Mouse (Mus musculus): ENCODE measurements around the gene Ampd2. TPM values are rescaled to one million over a fixed set of nuclear protein-coding genes. Genes with fewer than 3 reads are reported as not detected.

Ampd2 gene
- total and polyA plus RNA-seq, 3 experiments, result 28.3 to 85.9 (median 55.8) TPM

DNA sequence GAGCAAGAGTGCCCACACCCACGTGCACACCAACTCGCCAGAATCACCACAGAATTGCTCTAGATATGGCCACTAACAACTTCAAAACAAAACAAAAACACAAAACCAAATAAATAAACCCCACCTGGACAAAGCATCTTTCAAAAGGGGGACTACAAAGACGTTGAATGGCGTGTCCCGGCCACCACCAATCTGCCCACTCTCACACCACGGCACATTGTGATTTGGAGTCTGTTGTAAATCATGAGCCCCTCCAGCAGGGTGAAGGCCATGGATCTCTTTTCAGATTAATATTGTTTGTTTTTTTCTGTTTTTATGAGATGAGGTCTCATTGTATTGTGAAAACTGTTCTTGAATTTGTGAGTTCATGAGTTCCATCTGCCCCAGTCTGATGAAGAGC, 15.6 kb upstream of the Ampd2 start:
- peaks cover 10 to 61% of the 10 kb centered on the region in 2 experiments for H3K36me3 ChIP-seq (replicated peaks in 1 of 2; ENCODE audit: control insufficient read depth in 1 of 2, insufficient read depth in 1 of 2, low read length in 1 of 2)
- no peaks in the 10 kb centered on the region for H3K79me2 ChIP-seq (replicated peaks; ENCODE audit: control insufficient read depth, extremely low read depth, insufficient read depth, poor library complexity, severe bottlenecking)
- no peaks in the 10 kb centered on the region for H3K27me3 ChIP-seq (replicated peaks)
- H3K9me3 ChIP-seq (replicated peaks; ENCODE audit: low read length), result no peaks in the 10 kb centered on the region
- no peak overlapping the region for H3K27ac ChIP-seq (ENCODE audit: insufficient read depth, low read depth)
- no peak for DNase-seq (ENCODE audit: extremely low read depth)
- H3K4me3 ChIP-seq (replicated peaks in 1 of 3; ENCODE audit: low read depth in 2 of 3, low read length in 2 of 3, poor library complexity in 1 of 3), result no peak overlapping the region
- H3K4me2 ChIP-seq (ENCODE audit: insufficient read depth, low read depth, poor library complexity, severe bottlenecking), result no peak overlapping the region
- in situ Hi-C loops (cut with MboI; ENCODE audit: low pct_ligation_motif_present, low pct_unique_long_range_greater_than_20kb, low sequenced_read_pairs) (no loop called here), dilution Hi-C loops (cut with MboI; ENCODE audit: extremely low pct_ligation_motif_present, extremely low pct_unique_long_range_greater_than_20kb, low sequenced_read_pairs) (no loop called here)
- no peak overlapping the region for H3K9ac ChIP-seq (ENCODE audit: insufficient read depth, low read depth)
- TF ChIP-seq MAZ (IDR thresholded peaks at IDR 0.05; ENCODE audit: low read depth, low read length) (no peak), CTCF (conservative IDR thresholded peaks at IDR 0.05 in 1 of 2, IDR thresholded peaks at IDR 0.05 in 1 of 2; ENCODE audit: low read depth in 2 of 2, low read length in 2 of 2) (no peak), NRF1 (IDR thresholded peaks at IDR 0.05; ENCODE audit: low read depth, low read length) (no peak), ZC3H11A (IDR thresholded peaks at IDR 0.05; ENCODE audit: low read depth, low read length) (no peak), MEF2A (IDR thresholded peaks at IDR 0.05; ENCODE audit: borderline replicate concordance, low read depth, low read length) (no peak)
- H3K4me1 ChIP-seq (ENCODE audit: control insufficient read depth in 1 of 2, insufficient read depth in 2 of 2), result no peaks in the 10 kb centered on the region

DNA sequence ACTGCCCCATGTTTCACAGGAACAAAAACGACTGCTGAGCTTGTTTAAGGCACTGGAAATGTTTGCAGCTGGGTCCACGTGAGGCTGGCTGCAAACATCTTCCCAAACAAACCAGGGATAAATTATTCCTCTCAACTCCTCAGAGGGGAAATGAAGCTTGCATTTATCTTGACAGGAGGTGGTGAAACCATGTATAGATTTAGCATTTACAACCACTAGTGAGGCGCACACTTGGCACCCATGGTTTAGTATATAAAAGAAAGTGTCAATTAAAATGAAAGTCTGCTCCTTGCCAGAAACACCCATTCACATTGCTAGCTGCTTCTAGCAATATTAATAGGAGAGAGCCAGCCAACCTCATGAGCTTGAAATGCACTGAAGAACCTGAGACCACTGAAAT, 15.1 kb upstream of the Ampd2 start:
- Histone ChIP-seq H3K27me3 (replicated peaks) (no peaks in the 10 kb centered on the region), H3K79me2 (replicated peaks; ENCODE audit: control insufficient read depth, extremely low read depth, insufficient read depth, poor library complexity, severe bottlenecking) (no peaks in the 10 kb centered on the region), H3K36me3 (replicated peaks in 1 of 2; ENCODE audit: control insufficient read depth in 1 of 2, insufficient read depth in 1 of 2, low read length in 1 of 2) (peaks cover 10 to 61% of the 10 kb centered on the region in 2 experiments), H3K9ac (ENCODE audit: insufficient read depth, low read depth) (no peak overlapping the region), H3K4me1 (ENCODE audit: control insufficient read depth in 1 of 2, insufficient read depth in 2 of 2) (peaks cover 0 to 4% of the 10 kb centered on the region in 2 experiments; a peak in 1 of 4 replicates), H3K4me3 (replicated peaks in 1 of 3; ENCODE audit: low read depth in 2 of 3, low read length in 2 of 3, poor library complexity in 1 of 3) (no peak overlapping the region), H3K27ac (ENCODE audit: insufficient read depth, low read depth) (no peak overlapping the region), H3K4me2 (ENCODE audit: insufficient read depth, low read depth, poor library complexity, severe bottlenecking) (no peak overlapping the region), H3K9me3 (replicated peaks; ENCODE audit: low read length) (no peaks in the 10 kb centered on the region)
- in situ Hi-C loops (cut with MboI; ENCODE audit: low pct_ligation_motif_present, low pct_unique_long_range_greater_than_20kb, low sequenced_read_pairs) (no loop called here), dilution Hi-C loops (cut with MboI; ENCODE audit: extremely low pct_ligation_motif_present, extremely low pct_unique_long_range_greater_than_20kb, low sequenced_read_pairs) (no loop called here)
- DNase-seq (ENCODE audit: extremely low read depth), result no peak
- TF ChIP-seq IRF4 (IDR thresholded peaks at IDR 0.05; ENCODE audit: low read depth, low read length) (no peak), MEF2A (IDR thresholded peaks at IDR 0.05; ENCODE audit: borderline replicate concordance, low read depth, low read length) (no peak), POLR2AphosphoS2 (IDR thresholded peaks at IDR 0.05; ENCODE audit: low read depth, low read length) (no peak), CHD1 (IDR thresholded peaks at IDR 0.05; ENCODE audit: low read depth, low read length) (no peak), JUN (IDR thresholded peaks at IDR 0.05; ENCODE audit: insufficient read depth, low read depth, low read length) (no peak), ZMIZ1 (IDR thresholded peaks at IDR 0.05; ENCODE audit: low read depth, low read length) (no peak), RCOR1 (conservative IDR thresholded peaks at IDR 0.05; ENCODE audit: low read depth, low read length) (no peak), JUND (conservative IDR thresholded peaks at IDR 0.05; ENCODE audit: low read depth, low read length) (no peak)

DNA sequence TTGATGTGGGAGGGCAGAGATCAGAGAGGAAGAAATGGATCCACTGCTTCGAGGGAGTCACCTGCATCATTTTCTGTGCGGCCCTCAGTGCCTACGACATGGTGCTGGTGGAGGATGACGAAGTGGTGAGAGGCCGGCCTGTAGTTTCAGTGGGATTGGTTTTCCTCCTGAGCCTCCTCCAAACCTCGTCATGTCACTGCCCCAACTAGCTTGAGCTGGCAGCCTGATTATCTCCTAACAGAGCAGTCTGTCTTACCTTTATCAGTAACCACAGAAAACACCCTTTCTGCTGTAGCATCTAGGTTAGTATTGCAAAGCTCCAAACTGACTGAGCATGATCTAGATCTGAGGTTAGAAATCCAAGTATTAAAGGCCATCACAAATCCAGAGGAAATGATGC, 11.9 kb upstream of the Ampd2 start:
- dilution Hi-C loops (cut with MboI; ENCODE audit: extremely low pct_ligation_motif_present, extremely low pct_unique_long_range_greater_than_20kb, low sequenced_read_pairs), result no loop called here

More for the DNA sequence above, 11.9 kb upstream of the Ampd2 start:
- Histone ChIP-seq H3K9ac (ENCODE audit: insufficient read depth, low read depth) (no peak overlapping the region), H3K79me2 (replicated peaks; ENCODE audit: control insufficient read depth, extremely low read depth, insufficient read depth, poor library complexity, severe bottlenecking) (no peaks in the 10 kb centered on the region), H3K27ac (ENCODE audit: insufficient read depth, low read depth) (no peak overlapping the region), H3K4me2 (ENCODE audit: insufficient read depth, low read depth, poor library complexity, severe bottlenecking) (no peak overlapping the region), H3K9me3 (replicated peaks; ENCODE audit: low read length) (no peaks in the 10 kb centered on the region), H3K4me1 (ENCODE audit: control insufficient read depth in 1 of 2, insufficient read depth in 2 of 2) (peaks cover 0 to 10% of the 10 kb centered on the region in 2 experiments; a peak in 2 of 4 replicates), H3K27me3 (replicated peaks) (no peaks in the 10 kb centered on the region), H3K36me3 (replicated peaks in 1 of 2; ENCODE audit: control insufficient read depth in 1 of 2, insufficient read depth in 1 of 2, low read length in 1 of 2) (peaks cover 5 to 60% of the 10 kb centered on the region in 2 experiments), H3K4me3 (replicated peaks in 1 of 3; ENCODE audit: low read depth in 2 of 3, low read length in 2 of 3, poor library complexity in 1 of 3) (no peak overlapping the region)
- in situ Hi-C loops (cut with MboI; ENCODE audit: low pct_ligation_motif_present, low pct_unique_long_range_greater_than_20kb, low sequenced_read_pairs), result no loop called here
- no peak for DNase-seq (ENCODE audit: extremely low read depth)
- no peak for TF ChIP-seq SIN3A (IDR thresholded peaks at IDR 0.05; ENCODE audit: low read length)
- no peak for TF ChIP-seq SMC3 (IDR thresholded peaks at IDR 0.05; ENCODE audit: low read depth, low read length)
- no peak for TF ChIP-seq ELF1 (IDR thresholded peaks at IDR 0.05; ENCODE audit: low read depth, low read length)
- TF ChIP-seq E2F4 (IDR thresholded peaks at IDR 0.05; ENCODE audit: insufficient replicate concordance, low read depth, low read length), result no peak
- no peak for TF ChIP-seq GABPA (IDR thresholded peaks at IDR 0.05; ENCODE audit: insufficient replicate concordance, low read depth, low read length)
- TF ChIP-seq UBTF (IDR thresholded peaks at IDR 0.05; ENCODE audit: low read depth, low read length), result no peak
- TF ChIP-seq EP300 (IDR thresholded peaks at IDR 0.05; ENCODE audit: low read length), result no peak
- no peak for TF ChIP-seq ZNF384 (IDR thresholded peaks at IDR 0.05; ENCODE audit: low read depth, low read length)
- no peak for TF ChIP-seq MAX (IDR thresholded peaks at IDR 0.05; ENCODE audit: low read length)
- TF ChIP-seq JUND (conservative IDR thresholded peaks at IDR 0.05; ENCODE audit: low read depth, low read length), result no peak
- no peak for TF ChIP-seq CHD1 (IDR thresholded peaks at IDR 0.05; ENCODE audit: low read depth, low read length)

Measured in CH12.LX (cell line).